In the genomic region with DNA sequence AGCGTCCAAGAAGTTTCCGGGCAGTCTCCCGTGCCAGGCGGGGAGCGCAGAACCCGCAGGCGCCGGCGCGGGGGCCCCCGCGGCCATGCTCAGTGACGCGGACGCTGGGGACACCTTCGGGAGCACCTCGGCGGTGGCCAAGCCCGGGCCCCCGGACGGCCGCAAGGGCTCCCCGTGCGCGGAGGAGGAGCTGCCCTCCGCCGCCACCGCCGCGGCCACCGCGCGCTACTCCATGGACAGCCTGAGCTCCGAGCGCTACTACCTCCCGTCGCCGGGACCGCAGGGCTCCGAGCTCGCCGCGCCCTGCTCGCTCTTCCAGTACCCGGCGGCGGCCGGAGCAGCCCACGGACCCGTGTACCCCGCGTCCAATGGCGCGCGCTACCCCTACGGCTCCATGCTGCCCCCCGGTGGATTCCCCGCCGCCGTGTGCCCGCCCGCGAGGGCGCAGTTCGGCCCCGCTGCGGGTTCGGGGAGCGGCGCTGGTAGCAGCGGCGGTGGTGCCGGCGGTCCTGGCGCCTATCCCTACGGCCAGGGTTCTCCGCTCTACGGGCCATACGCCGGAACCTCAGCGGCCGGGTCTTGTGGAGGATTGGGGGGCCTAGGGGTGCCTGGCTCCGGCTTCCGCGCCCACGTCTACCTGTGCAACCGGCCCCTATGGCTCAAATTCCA, we compare ENCODE assay signal across 8 mouse cellular contexts. TPM values are rescaled to one million over a fixed set of nuclear protein-coding genes. Genes with fewer than 3 reads are reported as not detected.
DNase-seq lines count a peak whose midpoint lies in the region; ATAC-seq lines count a peak whose summit lies in the region.

No protein-coding gene starts in this region.

- H3K9me3 ChIP-seq in forebrain, embryonic 10.5 days = no peaks in the 10 kb centered on the region
- no peaks in the 10 kb centered on the region for H3K9me3 ChIP-seq in intestine, embryonic 16.5 days (ENCODE audit: control insufficient read depth, low read length)

- peak overlapping the region; percentile 79 for H3K4me2 ChIP-seq in intestine, embryonic 16.5 days (ENCODE audit: low read depth, low read length)

- under 1% methylated on average over 79 of the region's 87 CpGs for WGBS in forebrain, embryonic 10.5 days
- WGBS in intestine, embryonic 16.5 days = under 1% methylated on average over 72 of the region's 87 CpGs

- H3K27ac ChIP-seq in forebrain, embryonic 10.5 days = peak overlapping the region; percentile 53
- H3K27ac ChIP-seq in intestine, embryonic 16.5 days (ENCODE audit: low read length) = no peak overlapping the region

- peak overlapping the region; percentile 30; the same call in 1 of the 2 replicates for H3K9ac ChIP-seq in intestine, embryonic 16.5 days (ENCODE audit: low read depth, low read length)

- peaks cover 36% of the 10 kb centered on the region for H3K4me1 ChIP-seq in forebrain, embryonic 10.5 days
- H3K4me1 ChIP-seq in intestine, embryonic 16.5 days (ENCODE audit: control insufficient read depth, insufficient read depth, low read length) = peaks cover 29% of the 10 kb centered on the region

- H3K36me3 ChIP-seq in forebrain, embryonic 10.5 days (replicated peaks) = no peaks in the 10 kb centered on the region
- no peaks in the 10 kb centered on the region for H3K36me3 ChIP-seq in intestine, embryonic 16.5 days (ENCODE audit: control insufficient read depth, insufficient read depth, low read length)

- peak; percentile 87 for ATAC-seq in intestine, embryonic 16.5 days
- peak; percentile 65 for ATAC-seq in megakaryocyte progenitor cell, adult 5-6 weeks (replicated peaks; ENCODE audit: poor library complexity)

- DNase-seq in layer of hippocampus, postnatal 10 days (ENCODE audit: low spot score in 2 of 2) = peak; percentile 41 to 52
- DNase-seq in layer of hippocampus, postnatal 14 days (ENCODE audit: low spot score in 2 of 2) = no peak
- DNase-seq in adrenal gland, postnatal 36 days = peak; percentile 61 to 68
- peak; percentile 44 for DNase-seq in forebrain, embryonic 10.5 days (ENCODE audit: extremely low spot score, low spot score)
- DNase-seq in thymus, postnatal 10 days (ENCODE audit: low spot score in 2 of 2) = peak; percentile 18 to 56
- no peak for DNase-seq in gastrocnemius, postnatal 10 days

- H3K4me3 ChIP-seq in forebrain, embryonic 10.5 days = peak overlapping the region; percentile 46
- peak overlapping the region; percentile 47 for H3K4me3 ChIP-seq in intestine, embryonic 16.5 days (ENCODE audit: low read length)

- peaks cover 100% of the 10 kb centered on the region for H3K27me3 ChIP-seq in forebrain, embryonic 10.5 days (ENCODE audit: poor library complexity, severe bottlenecking)
- peaks cover 79% of the 10 kb centered on the region for H3K27me3 ChIP-seq in intestine, embryonic 16.5 days (replicated peaks; ENCODE audit: control insufficient read depth, insufficient read depth, low read length)

RNA-seq across cellular contexts. Expression of gene Eomes, which starts 1.0 kb away (rescaled TPM):
- total RNA-seq in layer of hippocampus, postnatal 10 days (2021) = 1 to 10 TPM; 5.2 to 6.1 TPM
- 1 to 10 TPM; 3.1 to 3.5 TPM for total RNA-seq in layer of hippocampus, postnatal 14 days (2021)
- under 1 TPM; 0.30 to 0.33 TPM for total RNA-seq in adrenal gland, postnatal 36 days (2021)
- polyA plus RNA-seq in forebrain, embryonic 10.5 days (2016; fragmentation: Nextera tagmentation; extraction: Ambion mirVana) = 6.2 and 7.7 TPM in 2 replicates
- polyA plus RNA-seq in intestine, embryonic 16.5 days (2015; fragmentation: Nextera tagmentation; extraction: Ambion mirVana) = 0.09 and 0.10 TPM in 2 replicates
- total RNA-seq in megakaryocyte progenitor cell, adult 5-6 weeks (2015) = not detected in 2 replicates
- not detected in 2 replicates for total RNA-seq in megakaryocyte progenitor cell, adult 5-6 weeks (2017)
- not detected for total RNA-seq in gastrocnemius, postnatal 10 days (2021)

RNA-seq across cellular contexts. Expression of gene Golga4, which starts 27.1 kb away (rescaled TPM):
- total RNA-seq in layer of hippocampus, postnatal 10 days (2021) = 10 to 100 TPM; 67.3 to 76.7 TPM
- 10 to 100 TPM; 75.6 to 80.6 TPM for total RNA-seq in layer of hippocampus, postnatal 14 days (2021)
- total RNA-seq in adrenal gland, postnatal 36 days (2021) = 100 to 1,000 TPM; 110 to 143 TPM
- 40.0 and 42.1 TPM in 2 replicates for polyA plus RNA-seq in forebrain, embryonic 10.5 days (2016; fragmentation: Nextera tagmentation; extraction: Ambion mirVana)
- 52.2 and 54.0 TPM in 2 replicates for polyA plus RNA-seq in intestine, embryonic 16.5 days (2015; fragmentation: Nextera tagmentation; extraction: Ambion mirVana)
- 24.0 and 40.8 TPM in 2 replicates for total RNA-seq in megakaryocyte progenitor cell, adult 5-6 weeks (2015)
- total RNA-seq in megakaryocyte progenitor cell, adult 5-6 weeks (2017) = 68.4 and 88.5 TPM in 2 replicates
- 100 to 1,000 TPM; 144 to 160 TPM for total RNA-seq in gastrocnemius, postnatal 10 days (2021)

Comparison
In these comparisons a context has a peak if more than half of its experiments do, and no peak if none do; other contexts are left out.
1. DNase-seq: peak in layer of hippocampus, postnatal 10 days (2 of 2), adrenal gland, postnatal 36 days (2 of 2), forebrain, embryonic 10.5 days (single experiment) and thymus, postnatal 10 days (2 of 2); none in layer of hippocampus, postnatal 14 days (0 of 2) and gastrocnemius, postnatal 10 days (single experiment).